Mouse (Mus musculus) bone marrow, adult 2 months (tissue): ENCODE data around the gene Col4a1.

Source experiments
- CTCF ChIP-seq: fragments of 200-500 bp; IDR thresholded peaks from 2 replicates; pipeline ENCODE4 v1.5.1; 2011; ENCODE audit warnings: low read length, control low read depth; ENCODE audit not compliant: control insufficient read depth, insufficient read depth
- POLR2A ChIP-seq: fragments of 200-500 bp; IDR thresholded peaks from 2 replicates; pipeline ENCODE4 v1.6.1; 2011; ENCODE audit warnings: low read depth, mild to moderate bottlenecking, control low read depth, low read length, borderline replicate concordance; ENCODE audit not compliant: control insufficient read depth

DNA sequence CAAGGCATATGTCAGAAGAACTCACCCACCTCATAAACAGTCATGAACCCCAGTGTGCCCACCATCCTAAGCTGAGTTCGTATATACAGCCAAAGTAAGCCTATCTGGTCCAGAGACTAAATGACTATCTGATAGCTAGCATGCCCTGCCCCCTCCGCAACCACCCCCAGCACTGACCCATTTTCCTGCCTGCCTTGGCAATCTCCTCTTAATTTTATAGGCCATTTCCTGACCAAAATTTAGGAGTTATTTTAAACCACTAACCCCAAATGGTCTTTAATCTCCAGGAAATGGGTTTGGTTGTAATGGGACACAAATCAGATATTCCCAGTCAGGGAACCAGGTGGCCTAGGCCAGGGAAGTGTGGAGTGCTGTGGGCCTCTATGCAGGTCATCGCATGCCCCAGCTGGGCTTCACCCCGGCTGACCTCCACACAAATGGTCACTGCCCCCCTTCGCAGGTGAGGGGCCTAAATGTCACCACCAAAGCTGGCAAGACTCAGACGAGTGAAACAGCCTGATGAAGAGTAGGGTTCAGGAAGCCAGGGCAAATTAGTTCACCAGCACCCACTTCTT is 8.5 kb downstream of the Col4a1 start:
- TF ChIP-seq CTCF, result no peak
- no peak for TF ChIP-seq POLR2A
